Mouse (Mus musculus) right cerebral cortex, adult 2 months (tissue): Measurements from ENCODE around the gene Matk.

Experiments used
- DNase-seq, 2 experiments: peaks; one replicate each; pipeline ENCODE4 v3.0.0; 2021 to 2022; ENCODE audit warnings: low spot score in 2 of 2

The Matk gene

DNA sequence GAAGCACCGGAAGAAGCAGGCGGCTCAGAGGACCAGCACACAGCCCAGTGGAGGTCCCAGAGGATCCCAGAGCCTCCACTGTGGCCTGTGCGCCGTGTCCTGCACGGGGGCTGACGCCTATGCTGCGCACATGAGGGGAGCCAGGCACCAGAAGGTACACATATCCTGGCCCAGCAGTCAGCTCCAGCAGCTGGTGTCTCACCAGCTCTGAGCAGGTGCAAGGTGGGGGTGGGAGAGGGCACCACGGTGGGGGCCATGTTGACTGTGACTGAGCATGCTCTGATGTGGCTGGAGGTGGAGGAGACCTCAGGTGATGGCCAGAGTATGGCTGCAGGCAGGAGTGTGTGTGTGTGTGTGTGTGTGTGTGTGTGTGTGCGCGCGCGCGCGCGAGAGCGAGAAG lies 10.7 kb upstream of the Matk start:
- no peak for DNase-seq

- DNase-seq = no peak
Measured at GRCm38 (mm10) chr10:81244146-81244545, 8.6 kb upstream of the Matk start.

DNA sequence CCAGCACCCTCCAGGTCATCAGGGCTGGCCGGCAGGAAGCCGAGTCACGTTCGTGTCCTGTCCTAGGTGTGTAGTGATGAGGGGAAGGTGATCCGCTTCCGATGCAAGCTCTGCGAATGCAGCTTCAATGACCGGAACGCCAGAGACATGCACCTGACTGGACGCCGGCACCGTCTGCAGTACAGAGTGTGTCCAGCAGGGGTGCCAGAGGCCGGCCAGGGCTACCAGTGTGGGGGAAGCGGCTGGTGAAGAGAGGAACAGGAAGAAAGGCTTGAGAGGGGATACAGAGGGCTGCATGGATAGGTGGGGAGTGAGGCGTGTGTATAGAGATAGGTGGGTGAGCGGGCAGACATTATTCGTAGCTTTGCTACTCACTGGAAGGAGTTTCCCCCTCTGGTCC lies 8.1 kb upstream of the Matk start:
- DNase-seq = peak; percentile 75 to 79

DNA sequence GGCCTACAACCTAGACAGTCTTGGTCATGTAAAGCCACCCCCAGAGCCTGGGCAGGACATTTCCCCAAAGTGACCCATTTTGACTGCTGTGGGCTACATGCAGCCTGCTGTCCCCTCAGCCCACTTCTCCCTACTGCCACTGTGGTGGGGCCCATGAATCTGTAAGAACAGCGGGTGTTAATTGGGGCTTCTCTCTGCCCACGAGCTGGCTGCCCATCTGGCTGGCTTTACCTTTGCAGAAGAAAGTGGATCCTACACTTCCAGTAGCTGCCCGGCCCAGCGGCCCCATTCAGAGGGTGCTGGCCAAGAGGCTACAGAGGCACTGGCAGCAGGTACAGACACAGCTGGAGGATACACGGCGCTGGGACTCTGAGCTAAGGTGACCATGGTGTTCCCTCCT lies 7.6 kb upstream of the Matk start:
- peak in 1 of 2 experiments; percentile 41 for DNase-seq

DNA sequence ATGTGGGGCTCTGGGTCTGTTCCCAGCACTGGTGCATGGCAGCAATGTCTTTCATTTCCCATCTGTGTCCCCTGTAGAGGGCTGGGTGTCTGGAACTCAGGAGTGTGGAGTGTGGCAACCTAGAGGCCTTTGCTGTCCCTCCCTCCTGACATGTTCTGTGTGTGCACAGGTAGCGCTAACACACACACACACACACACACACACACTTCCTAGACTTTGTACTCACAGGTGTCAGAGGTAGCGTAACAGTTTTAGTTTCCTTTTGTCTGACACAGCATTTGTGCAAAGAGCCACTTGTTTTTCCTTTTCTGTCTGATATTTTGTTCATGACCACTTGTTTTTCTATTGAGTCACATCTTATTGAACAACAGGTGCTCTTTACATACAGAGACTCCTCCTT lies 4.9 kb upstream of the Matk start:
- DNase-seq = no peak

DNA sequence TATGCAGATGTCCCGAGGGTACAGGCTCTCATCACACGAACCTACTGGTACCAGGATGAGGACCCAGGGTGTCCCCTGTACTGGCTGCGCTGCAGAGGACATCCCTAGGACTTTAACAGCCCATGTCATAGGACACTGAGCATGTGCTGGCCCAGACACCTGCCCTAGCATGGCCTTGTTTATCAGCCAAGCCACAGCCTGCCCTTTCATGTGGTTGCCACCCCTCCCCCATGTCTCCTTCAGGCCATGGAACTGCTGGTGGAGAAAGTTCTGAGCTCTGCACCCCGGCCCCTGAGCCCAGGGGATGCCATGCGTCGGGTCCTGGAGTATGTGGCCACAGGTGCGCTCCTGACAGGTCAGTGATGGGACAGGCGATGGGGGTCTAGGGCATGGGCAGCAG lies 3.3 kb upstream of the Matk start:
- no peak for DNase-seq

GRCm38 (mm10) chr10:81254886-81255285 lies 2.2 kb downstream of the Matk start:
- DNase-seq = no peak

DNA sequence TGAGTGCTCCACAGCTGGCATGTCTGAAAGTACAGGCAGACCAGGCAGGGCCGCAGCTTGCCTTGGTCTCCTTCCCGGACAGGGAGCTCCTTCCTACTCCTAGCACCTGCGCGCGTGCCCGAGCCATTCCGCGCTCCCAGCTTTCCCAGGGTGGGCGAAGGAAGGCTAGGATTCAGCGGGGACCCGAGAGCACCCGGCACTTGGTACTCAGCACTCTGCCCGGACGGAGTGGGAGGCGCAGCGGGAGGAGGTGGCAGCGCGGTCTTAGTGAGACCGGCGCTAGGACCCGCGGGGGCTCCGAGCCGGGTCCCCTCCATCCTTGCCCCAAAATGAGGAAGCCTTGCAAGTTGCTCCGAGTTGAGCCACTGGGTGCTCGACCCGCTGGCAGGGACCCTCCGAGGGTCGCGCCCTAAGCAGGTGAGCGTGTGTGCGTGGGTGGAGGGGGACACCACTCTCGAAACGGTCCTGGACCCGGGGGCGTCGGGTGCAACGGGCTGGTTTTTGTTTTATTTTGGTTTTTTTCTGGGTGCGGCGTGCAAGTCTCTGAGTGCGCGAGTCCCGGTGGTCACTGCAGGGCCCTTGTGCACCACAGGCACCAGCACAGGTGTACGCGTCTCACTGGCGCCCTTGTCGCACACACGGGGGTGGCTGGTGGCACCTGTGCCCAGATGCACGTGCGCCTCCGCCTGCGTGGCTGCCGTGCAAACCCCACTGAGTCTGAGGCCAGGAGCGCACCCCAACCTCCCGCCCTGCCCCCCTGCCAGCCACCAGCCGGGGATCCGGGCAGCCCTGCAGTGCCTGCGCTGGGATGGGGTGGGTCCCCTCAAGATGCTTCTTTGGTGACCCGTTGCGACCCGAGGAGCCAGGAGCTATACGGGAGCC lies 4.7 kb downstream of the Matk start:
- peak; percentile 64 to 65 for DNase-seq

- DNase-seq = peak in 1 of 2 experiments; percentile 34
Measured at GRCm38 (mm10) chr10:81259225-81259884, 6.6 kb downstream of the Matk start.

- no peak for DNase-seq
Measured at GRCm38 (mm10) chr10:81261025-81261424, 8.3 kb downstream of the Matk start.

GRCm38 (mm10) chr10:81265540-81265939 lies 12.8 kb downstream of the Matk start:
- DNase-seq = no peak

GRCm38 (mm10) chr10:81266211-81267105 lies 13.7 kb downstream of the Matk start, which contains the start of the genes Mrpl54 and Apba3:
Gene Mrpl54, minus strand, starts transcription at chr10:81266934.
Gene Apba3, plus strand, starts transcription at chr10:81266960.
- peak; percentile 94 to 96 for DNase-seq

DNA sequence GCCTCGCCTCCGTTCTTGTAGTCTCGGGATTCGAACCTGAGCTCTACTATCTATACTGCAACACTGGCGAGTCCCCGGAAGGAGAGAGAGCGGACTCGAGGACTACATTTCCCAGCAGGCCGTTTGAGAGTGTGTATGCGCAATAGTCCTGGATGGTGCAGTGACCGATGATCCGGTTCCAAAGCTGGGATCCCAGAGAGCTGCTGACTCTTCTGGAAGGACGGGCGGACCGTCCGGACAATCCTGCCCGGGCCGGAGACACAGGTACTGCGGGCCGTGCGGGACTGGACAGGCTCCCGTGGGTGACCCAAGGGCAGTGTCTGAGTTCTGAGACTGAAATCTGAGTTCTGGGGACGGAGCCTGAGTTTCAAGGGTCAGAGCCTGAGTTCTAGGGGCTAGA lies 15.3 kb downstream of the Matk start:
- peak; percentile 83 to 93 for DNase-seq

- no peak for DNase-seq
Measured at GRCm38 (mm10) chr10:81268643-81269412, 16.1 kb downstream of the Matk start.

- no peak for DNase-seq
Measured at GRCm38 (mm10) chr10:81272356-81272755, 19.6 kb downstream of the Matk start.

- no peak for DNase-seq
Measured at GRCm38 (mm10) chr10:81273842-81274241, 21.1 kb downstream of the Matk start.

GRCm38 (mm10) chr10:81277676-81278075 lies 24.9 kb downstream of the Matk start:
- no peak for DNase-seq

DNA sequence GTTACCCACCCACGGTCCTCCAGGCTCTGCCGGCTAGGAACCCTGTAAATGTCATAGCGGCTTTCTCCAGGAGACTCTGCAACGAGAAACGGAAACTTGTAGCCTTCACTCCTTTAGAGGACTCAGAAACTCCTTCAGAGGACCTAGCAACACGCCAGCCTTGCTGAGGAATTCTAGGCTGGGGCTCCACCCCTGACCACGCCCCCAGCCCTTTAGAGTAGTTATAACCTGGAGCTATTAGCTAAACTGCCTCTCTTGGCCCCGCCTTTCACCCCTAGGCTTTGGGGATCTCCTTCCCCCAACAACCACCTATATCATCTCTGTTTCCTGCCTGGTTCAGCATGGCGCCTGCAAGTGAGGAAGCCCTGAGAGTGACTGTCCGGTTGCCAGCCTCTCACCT lies 26.8 kb downstream of the Matk start:
- no peak for DNase-seq

GRCm38 (mm10) chr10:81284189-81284588 lies 31.5 kb downstream of the Matk start:
- DNase-seq = no peak

- DNase-seq = no peak
Measured at GRCm38 (mm10) chr10:81284719-81285118, 32.0 kb downstream of the Matk start.
